Mouse (Mus musculus): ENCODE results near the gene Csde1. TPM values are rescaled to one million over a fixed set of nuclear protein-coding genes. Genes with fewer than 3 reads are reported as not detected.
A peak's percentile ranks its signal among the peaks of the same experiment; 100 is the strongest.

Csde1 gene
- polyA plus RNA-seq, 1 experiment = 1.4 TPM

DNA sequence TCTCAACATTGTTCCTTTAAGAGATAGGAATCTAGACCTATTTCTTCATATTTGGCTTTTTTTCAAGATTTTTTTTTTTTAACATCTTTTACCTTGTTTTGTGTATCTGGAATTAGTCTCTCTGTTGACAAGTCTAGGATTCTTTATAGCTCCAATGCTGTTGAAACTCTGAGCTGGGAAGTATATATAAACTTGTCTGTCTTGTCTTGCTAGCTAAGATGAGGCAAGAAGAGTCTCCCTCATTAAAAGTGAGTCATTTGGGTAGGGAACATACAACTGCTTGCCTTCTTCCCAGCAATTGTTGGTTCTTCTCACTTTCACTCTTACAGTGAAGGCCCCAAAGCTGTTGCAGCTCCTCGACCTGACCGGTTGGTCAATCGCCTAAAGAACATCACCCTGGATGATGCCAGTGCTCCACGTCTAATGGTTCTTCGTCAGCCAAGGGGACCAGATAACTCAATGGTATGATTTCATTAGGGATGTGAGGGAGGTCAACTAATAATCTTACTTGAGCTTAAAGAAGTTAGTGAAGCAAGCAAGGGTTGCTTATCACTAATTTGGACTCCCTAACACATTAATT is 35.9 kb downstream of the Csde1 start:
- TF ChIP-seq GATA1 (IDR thresholded peaks at IDR 0.05; ENCODE audit: low read length) (no peak), TAL1 (IDR thresholded peaks at IDR 0.05; ENCODE audit: low read length) (no peak)
- peaks cover 76% of the 10 kb centered on the region for H3K36me3 ChIP-seq (ENCODE audit: control insufficient read depth)
- H3K27me3 ChIP-seq (ENCODE audit: control insufficient read depth) = no peaks in the 10 kb centered on the region

DNA sequence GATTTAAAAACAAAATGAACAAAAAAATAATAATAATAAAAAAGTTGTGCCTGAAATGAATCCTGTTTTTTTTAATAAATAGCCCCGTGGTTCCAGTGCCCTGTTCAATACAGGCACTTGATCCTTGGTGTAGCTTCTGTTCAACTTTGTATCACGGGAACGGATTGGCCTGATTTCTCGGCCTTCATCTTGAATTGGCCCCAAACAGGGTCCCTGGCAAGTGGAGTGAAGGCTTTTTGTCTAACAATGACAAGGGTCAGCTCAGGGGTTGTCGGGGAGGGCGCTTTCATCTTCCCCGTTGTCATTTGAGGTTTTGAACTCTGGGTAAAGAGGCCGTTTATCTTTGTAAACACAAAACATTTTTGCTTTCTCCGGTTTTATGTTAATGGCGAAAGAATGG is 37.5 kb downstream of the Csde1 start:
- H3K4me3 ChIP-seq (replicated peaks) = peak overlapping the region; percentile 86
- no peaks in the 10 kb centered on the region for H3K27me3 ChIP-seq (ENCODE audit: control insufficient read depth)
- no peaks in the 10 kb centered on the region for H3K9me3 ChIP-seq (ENCODE audit: control insufficient read depth, low read length)
- no peak for TF ChIP-seq TAL1 (IDR thresholded peaks at IDR 0.05; ENCODE audit: low read length)
- no peak for TF ChIP-seq GATA1 (IDR thresholded peaks at IDR 0.05; ENCODE audit: low read length)
- H3K4me1 ChIP-seq (ENCODE audit: control insufficient read depth) = peaks cover 10% of the 10 kb centered on the region
- peaks cover 76% of the 10 kb centered on the region for H3K36me3 ChIP-seq (ENCODE audit: control insufficient read depth)

More for the DNA sequence above, 35.9 kb downstream of the Csde1 start:
- H3K4me1 ChIP-seq (ENCODE audit: control insufficient read depth) = peaks cover 10% of the 10 kb centered on the region
- no peak overlapping the region for H3K4me3 ChIP-seq (replicated peaks)
- no peaks in the 10 kb centered on the region for H3K9me3 ChIP-seq (ENCODE audit: control insufficient read depth, low read length)

DNA sequence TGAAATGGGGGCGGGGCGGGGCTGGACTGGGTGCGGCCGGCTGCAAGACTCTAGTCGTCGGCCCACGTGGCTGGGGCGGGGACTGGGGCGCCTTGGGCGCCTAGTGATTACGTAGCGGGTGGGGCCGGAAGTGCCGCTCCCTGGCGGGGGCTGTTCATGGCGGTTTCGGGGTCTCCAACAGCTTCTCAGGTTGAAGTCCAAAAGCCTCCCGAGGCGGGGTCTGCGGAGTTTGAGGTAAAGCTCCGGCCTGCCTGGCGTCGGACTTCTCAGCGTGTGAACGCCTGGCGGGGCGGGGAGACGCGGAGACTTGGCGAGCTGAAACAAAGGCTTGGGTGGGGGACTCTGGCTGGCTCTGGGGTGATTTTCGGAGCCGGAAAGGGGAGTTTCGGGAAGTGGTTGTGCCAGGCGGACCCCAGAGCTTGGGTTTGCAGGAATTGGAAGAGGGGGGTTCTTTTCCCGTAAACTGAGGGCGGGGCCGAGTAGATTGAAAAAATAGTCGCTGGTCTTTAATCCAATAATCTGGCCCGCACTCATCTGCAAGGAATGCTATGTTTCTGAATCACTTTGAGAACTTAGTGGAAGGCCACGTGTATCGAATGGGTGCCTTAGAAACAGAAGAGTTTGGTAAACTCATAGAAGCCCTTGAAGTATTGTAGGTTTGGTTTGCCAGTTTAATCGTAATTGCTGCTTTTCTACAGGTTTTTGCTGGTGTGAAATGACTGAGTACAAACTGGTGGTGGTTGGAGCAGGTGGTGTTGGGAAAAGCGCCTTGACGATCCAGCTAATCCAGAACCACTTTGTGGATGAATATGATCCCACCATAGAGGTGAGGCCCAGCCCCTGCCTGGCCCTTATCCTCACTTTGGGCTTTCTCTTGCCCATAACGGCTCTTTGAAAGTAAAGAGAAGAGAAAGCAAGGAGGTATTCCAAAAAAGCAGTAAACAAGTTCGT is 38.3 kb downstream of the Csde1 start, which contains the start of gene Nras:
Nras (plus strand) TSS at position 79 of the 951 bp plus-strand sequence.
- Histone ChIP-seq H3K36me3 (ENCODE audit: control insufficient read depth) (peaks cover 76% of the 10 kb centered on the region), H3K4me1 (ENCODE audit: control insufficient read depth) (peaks cover 10% of the 10 kb centered on the region), H3K9me3 (ENCODE audit: control insufficient read depth, low read length) (no peaks in the 10 kb centered on the region), H3K4me3 (replicated peaks) (peak within 1 kb of the TSS; percentile 86), H3K27me3 (ENCODE audit: control insufficient read depth) (no peaks in the 10 kb centered on the region)
- TF ChIP-seq GATA1 (IDR thresholded peaks at IDR 0.05; ENCODE audit: low read length) (no peak), TAL1 (IDR thresholded peaks at IDR 0.05; ENCODE audit: low read length) (no peak)

DNA sequence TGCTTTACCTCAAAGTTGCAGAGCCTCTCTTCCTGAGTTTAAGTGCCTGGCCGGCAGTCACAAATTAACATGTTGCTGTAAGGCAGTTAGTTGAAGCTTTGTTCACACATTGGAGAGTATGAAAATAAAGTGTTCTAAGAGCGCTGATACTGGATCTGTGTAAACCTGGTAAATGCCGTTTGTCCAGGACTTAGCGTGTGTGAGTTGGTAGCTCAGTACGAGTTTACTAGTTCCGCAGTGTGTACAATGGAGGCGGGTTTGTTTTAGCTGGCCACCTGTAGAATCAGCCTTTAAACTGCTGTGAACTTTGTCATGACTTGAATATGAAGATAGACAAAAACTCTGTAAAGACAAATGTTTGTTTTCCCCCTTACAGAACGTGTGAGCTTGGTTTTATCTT is 46.7 kb downstream of the Csde1 start:
- no peaks in the 10 kb centered on the region for H3K27me3 ChIP-seq (ENCODE audit: control insufficient read depth)
- no peaks in the 10 kb centered on the region for H3K4me1 ChIP-seq (ENCODE audit: control insufficient read depth)
- no peak overlapping the region for H3K4me3 ChIP-seq (replicated peaks)
- H3K36me3 ChIP-seq (ENCODE audit: control insufficient read depth) = peaks cover 72% of the 10 kb centered on the region
- TF ChIP-seq TAL1 (IDR thresholded peaks at IDR 0.05; ENCODE audit: low read length) = no peak
- no peaks in the 10 kb centered on the region for H3K9me3 ChIP-seq (ENCODE audit: control insufficient read depth, low read length)

DNA sequence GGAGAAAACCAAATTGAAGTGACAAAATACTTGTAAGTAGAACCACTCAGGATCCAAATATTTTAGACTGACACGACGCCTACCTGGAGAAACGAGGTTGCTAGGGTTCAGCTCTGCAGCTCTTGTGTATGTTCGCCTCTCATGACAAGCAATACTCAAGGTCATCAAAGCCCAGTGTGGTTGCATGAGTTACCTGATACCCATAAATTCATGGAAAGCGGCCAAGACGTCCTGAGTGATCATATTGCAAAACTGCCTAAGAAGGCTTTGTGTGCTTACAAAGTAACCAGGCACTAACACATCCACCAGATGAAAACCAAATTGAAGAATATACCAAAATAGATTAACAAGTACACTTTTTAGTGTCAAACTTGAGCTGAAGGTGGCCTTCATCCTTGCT is 48.7 kb downstream of the Csde1 start:
- no peaks in the 10 kb centered on the region for H3K27me3 ChIP-seq (ENCODE audit: control insufficient read depth)
- H3K4me1 ChIP-seq (ENCODE audit: control insufficient read depth) = no peaks in the 10 kb centered on the region
- no peak overlapping the region for H3K4me3 ChIP-seq (replicated peaks)
- peaks cover 52% of the 10 kb centered on the region for H3K36me3 ChIP-seq (ENCODE audit: control insufficient read depth)
- H3K9me3 ChIP-seq (ENCODE audit: control insufficient read depth, low read length) = no peaks in the 10 kb centered on the region
- TF ChIP-seq GATA1 (IDR thresholded peaks at IDR 0.05; ENCODE audit: low read length) (no peak), TAL1 (IDR thresholded peaks at IDR 0.05; ENCODE audit: low read length) (no peak)

DNA sequence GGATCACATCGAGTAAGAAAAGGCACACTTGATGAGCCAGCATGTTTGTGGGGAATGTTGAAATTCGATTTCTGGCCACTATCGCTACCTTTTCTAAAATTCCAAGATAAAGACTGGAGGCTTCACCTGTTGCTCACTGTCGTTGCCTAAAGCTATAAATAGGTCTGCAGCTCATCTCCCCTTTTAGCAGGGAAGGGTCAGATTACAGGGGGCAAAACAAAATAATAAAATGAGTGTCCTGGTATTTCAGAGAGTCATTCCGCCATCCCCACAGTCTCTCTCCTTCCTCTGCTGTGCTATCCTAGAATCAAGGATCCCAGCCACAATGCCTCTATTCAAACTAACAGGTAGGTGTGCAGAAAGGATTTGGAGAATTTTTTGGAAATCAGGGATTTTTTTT is 53.5 kb downstream of the Csde1 start, which contains the start of gene Ampd1:
Ampd1 (plus strand) TSS at position 244 of the 400 bp plus-strand sequence.
- H3K4me1 ChIP-seq (ENCODE audit: control insufficient read depth) = no peaks in the 10 kb centered on the region

DNA sequence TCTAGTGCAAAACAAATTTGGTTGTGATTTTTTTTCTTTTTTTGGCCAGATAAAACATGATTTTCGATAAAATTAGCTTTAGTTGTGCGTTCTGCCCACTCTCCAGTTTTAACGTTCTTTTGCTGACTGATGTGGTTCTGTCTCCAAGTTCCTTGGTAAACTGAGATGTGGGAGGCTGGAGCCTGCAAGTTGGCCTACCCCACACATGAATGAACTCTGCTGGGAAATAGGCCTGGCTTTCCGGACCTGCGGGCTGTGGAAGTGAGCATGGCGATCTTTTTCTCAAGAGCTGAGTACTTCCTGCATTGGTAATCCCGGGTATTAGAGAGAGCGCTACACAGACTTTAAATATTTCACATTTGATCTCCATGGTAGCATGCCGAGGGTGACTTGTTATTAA is 55.6 kb downstream of the Csde1 start:
- Histone ChIP-seq H3K36me3 (ENCODE audit: control insufficient read depth) (no peaks in the 10 kb centered on the region), H3K4me3 (replicated peaks) (no peak overlapping the region), H3K27me3 (ENCODE audit: control insufficient read depth) (no peaks in the 10 kb centered on the region), H3K4me1 (ENCODE audit: control insufficient read depth) (no peaks in the 10 kb centered on the region), H3K9me3 (ENCODE audit: control insufficient read depth, low read length) (no peaks in the 10 kb centered on the region)
- TF ChIP-seq TAL1 (IDR thresholded peaks at IDR 0.05; ENCODE audit: low read length) (no peak), GATA1 (IDR thresholded peaks at IDR 0.05; ENCODE audit: low read length) (no peak)

More for the DNA sequence above, 53.5 kb downstream of the Csde1 start, which contains the start of gene Ampd1:
- TF ChIP-seq TAL1 (IDR thresholded peaks at IDR 0.05; ENCODE audit: low read length) (no peak), GATA1 (IDR thresholded peaks at IDR 0.05; ENCODE audit: low read length) (no peak)
- Histone ChIP-seq H3K36me3 (ENCODE audit: control insufficient read depth) (peaks cover 7% of the 10 kb centered on the region), H3K27me3 (ENCODE audit: control insufficient read depth) (no peaks in the 10 kb centered on the region), H3K9me3 (ENCODE audit: control insufficient read depth, low read length) (no peaks in the 10 kb centered on the region), H3K4me3 (replicated peaks) (no peak within 1 kb of the TSS)

DNA sequence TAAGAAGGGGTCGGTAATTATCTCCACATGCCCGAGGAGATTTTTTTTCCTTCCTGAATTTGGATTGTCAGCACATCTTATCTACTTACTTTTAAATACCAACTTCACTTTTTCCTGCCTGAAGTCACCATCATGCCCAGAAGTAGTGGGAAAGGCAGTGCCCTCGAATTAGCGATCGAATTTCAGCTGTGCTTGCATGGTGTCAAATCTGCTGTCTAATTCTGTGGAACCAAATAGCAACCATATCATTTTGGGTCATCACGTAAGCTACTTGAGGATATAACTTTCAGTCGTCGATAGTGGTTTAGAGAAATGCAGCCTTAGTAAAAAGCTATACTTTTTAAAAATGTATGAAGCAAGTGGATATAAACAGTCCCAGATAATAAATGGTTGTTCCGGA is 56.2 kb downstream of the Csde1 start:
- no peak for TF ChIP-seq GATA1 (IDR thresholded peaks at IDR 0.05; ENCODE audit: low read length)
- TF ChIP-seq TAL1 (IDR thresholded peaks at IDR 0.05; ENCODE audit: low read length) = no peak
- Histone ChIP-seq H3K4me1 (ENCODE audit: control insufficient read depth) (no peaks in the 10 kb centered on the region), H3K9me3 (ENCODE audit: control insufficient read depth, low read length) (no peaks in the 10 kb centered on the region), H3K36me3 (ENCODE audit: control insufficient read depth) (no peaks in the 10 kb centered on the region), H3K4me3 (replicated peaks) (no peak overlapping the region), H3K27me3 (ENCODE audit: control insufficient read depth) (no peaks in the 10 kb centered on the region)

DNA sequence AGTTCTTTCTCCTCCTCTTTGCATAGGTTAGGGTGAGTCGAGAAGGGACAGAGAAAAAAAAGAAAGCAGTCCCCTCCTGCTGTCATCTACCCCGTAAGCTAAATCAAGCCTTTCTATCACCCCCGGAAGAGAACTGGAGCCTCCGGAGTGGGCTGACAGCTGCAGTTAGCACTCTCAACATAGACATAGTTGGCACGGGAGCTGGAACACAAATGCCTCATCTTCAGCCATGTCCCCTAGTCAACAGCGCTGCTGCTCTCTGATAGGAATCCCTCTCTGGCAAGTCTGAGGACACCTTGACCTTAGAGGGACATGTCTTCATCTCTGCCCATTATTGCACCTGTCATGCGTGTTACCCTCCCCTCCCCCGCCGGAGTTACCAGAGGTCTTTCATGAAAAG is 59.1 kb downstream of the Csde1 start:
- no peaks in the 10 kb centered on the region for H3K36me3 ChIP-seq (ENCODE audit: control insufficient read depth)
- H3K4me1 ChIP-seq (ENCODE audit: control insufficient read depth) = no peaks in the 10 kb centered on the region
- no peak for TF ChIP-seq TAL1 (IDR thresholded peaks at IDR 0.05; ENCODE audit: low read length)
- no peak for TF ChIP-seq GATA1 (IDR thresholded peaks at IDR 0.05; ENCODE audit: low read length)
- no peaks in the 10 kb centered on the region for H3K27me3 ChIP-seq (ENCODE audit: control insufficient read depth)
- no peaks in the 10 kb centered on the region for H3K9me3 ChIP-seq (ENCODE audit: control insufficient read depth, low read length)
- no peak overlapping the region for H3K4me3 ChIP-seq (replicated peaks)
